Mouse (Mus musculus) intestine, embryonic 14.5 days (tissue): ENCODE measurements around the gene Ercc1. TPM values are rescaled to one million over a fixed set of nuclear protein-coding genes. Genes with fewer than 3 reads are reported as not detected.
A peak's percentile ranks its signal among the peaks of the same experiment; 100 is the strongest.

Experiments used
- ATAC-seq: fragments of 200-750 bp; cut with Nextera tagmentation; replicated peaks from 2 replicates; pipeline ENCODE4 v1.8.0; 2017; ENCODE audit warnings: low read depth, moderate number of reproducible peaks, moderate TSS enrichment, moderate library complexity; ENCODE audit not compliant: low FRiP score, low TSS enrichment
- DNase-seq: peaks from one replicate; pipeline ENCODE4 v3.0.0-alpha.2; 2018; ENCODE audit warnings: low spot score
- H3K27ac ChIP-seq: fragments of 300-500 bp; sonication (generic); 2 replicates; pipeline ENCODE4 v1.5.1; 2014; ENCODE audit warnings: low read depth, mild to moderate bottlenecking, control low read depth
- H3K27me3 ChIP-seq: fragments of 300-500 bp; sonication (generic); replicated peaks from 2 replicates; pipeline ENCODE4 v1.6.1; 2014; ENCODE audit warnings: low read length, control low read depth; ENCODE audit not compliant: control insufficient read depth, insufficient read depth
- H3K36me3 ChIP-seq: fragments of 300-500 bp; sonication (generic); 2 replicates; pipeline ENCODE4 v1.6.1; 2014; ENCODE audit warnings: low read length, control low read depth; ENCODE audit not compliant: control insufficient read depth, insufficient read depth
- H3K4me1 ChIP-seq: fragments of 300-500 bp; sonication (generic); replicated peaks from 2 replicates; pipeline ENCODE4 v1.6.1; 2014; ENCODE audit warnings: low read length, control low read depth, mixed read lengths; ENCODE audit not compliant: control insufficient read depth, insufficient read depth
- H3K4me2 ChIP-seq: fragments of 300-500 bp; sonication (generic); 2 replicates; pipeline ENCODE4 v1.6.1; 2014; ENCODE audit warnings: low read length
- H3K4me3 ChIP-seq: fragments of 300-500 bp; sonication (generic); 2 replicates; pipeline ENCODE4 v1.5.1; 2014; ENCODE audit warnings: low read depth, low read length, control low read depth, mixed read lengths
- H3K9ac ChIP-seq: fragments of 300-500 bp; sonication (generic); 2 replicates; pipeline ENCODE4 v1.6.1; 2014; ENCODE audit warnings: mild to moderate bottlenecking, low read length
- H3K9me3 ChIP-seq: fragments of 300-500 bp; sonication (generic); 2 replicates; pipeline ENCODE4 v1.6.1; 2016; ENCODE audit warnings: low read length, control low read depth; ENCODE audit not compliant: control insufficient read depth
- WGBS: fragments of 180-500 bp; shearing (Covaris S2); extraction: QIAGEN DNeasy Blood & Tissue Kit; methylation state at CpG from one replicate; pipeline ENCODE4 v1.1.7; 2014; 5-methylcytosine and 5-hydroxymethylcytosine counted together
- polyA plus RNA-seq: library from polyadenylated mRNA; unstranded; fragments of >200 nt; fragmentation: Nextera tagmentation; extraction: Ambion mirVana; gene quantifications from 2 replicates; pipeline ENCODE4 v1.2.1, GENCODE M21; 2014

Ercc1 gene
- polyA plus RNA-seq, 1 experiment from 2014 or later = 71.8 TPM

DNA sequence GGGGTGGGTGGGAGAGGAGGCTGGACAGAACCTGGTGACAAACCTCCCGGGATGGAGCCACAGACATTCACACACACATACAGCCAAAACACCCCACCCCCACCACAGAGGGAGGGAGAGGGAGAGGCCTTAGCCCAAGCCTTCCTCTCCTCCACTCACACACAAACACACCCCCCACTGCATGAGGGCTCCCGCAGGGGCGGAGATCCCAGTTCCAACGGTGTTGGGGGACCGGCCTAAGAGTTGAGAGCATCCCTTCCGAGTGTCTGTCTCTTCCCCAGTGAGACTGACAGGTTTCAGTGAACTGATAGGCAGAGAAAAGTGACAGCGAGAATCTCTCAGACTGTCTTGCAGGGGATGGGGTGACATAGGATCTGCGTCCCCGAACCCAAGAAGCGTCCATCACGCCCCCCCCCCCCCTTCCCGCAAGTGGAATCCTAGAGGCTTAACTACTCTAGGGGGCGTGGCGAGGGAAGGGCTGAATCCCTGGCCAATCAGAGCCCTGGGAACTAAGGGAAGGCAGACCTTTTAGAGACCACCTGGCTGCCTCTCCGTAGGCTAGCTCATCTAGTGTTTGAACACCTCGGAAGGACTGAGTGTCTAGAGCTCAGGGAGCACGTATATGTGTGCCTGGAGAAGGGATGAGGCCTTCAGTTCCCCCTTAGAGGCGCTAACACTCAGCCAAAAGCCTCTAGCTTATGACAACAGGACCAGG is 36.7 kb upstream of the Ercc1 start:
- Histone ChIP-seq H3K9me3 (peaks cover 5% of the 10 kb centered on the region; the same call in 1 of the 2 replicates), H3K27me3 (peaks cover 45% of the 10 kb centered on the region), H3K27ac (peak overlapping the region; percentile 72), H3K36me3 (no peaks in the 10 kb centered on the region), H3K4me2 (peak overlapping the region; percentile 100), H3K4me3 (peak overlapping the region; percentile 55), H3K9ac (peak overlapping the region; percentile 41), H3K4me1 (peaks cover 24% of the 10 kb centered on the region)
- 2% methylated on average over 17 of the region's 18 CpGs for WGBS
- no peak for DNase-seq
- peak; percentile 67 for ATAC-seq

DNA sequence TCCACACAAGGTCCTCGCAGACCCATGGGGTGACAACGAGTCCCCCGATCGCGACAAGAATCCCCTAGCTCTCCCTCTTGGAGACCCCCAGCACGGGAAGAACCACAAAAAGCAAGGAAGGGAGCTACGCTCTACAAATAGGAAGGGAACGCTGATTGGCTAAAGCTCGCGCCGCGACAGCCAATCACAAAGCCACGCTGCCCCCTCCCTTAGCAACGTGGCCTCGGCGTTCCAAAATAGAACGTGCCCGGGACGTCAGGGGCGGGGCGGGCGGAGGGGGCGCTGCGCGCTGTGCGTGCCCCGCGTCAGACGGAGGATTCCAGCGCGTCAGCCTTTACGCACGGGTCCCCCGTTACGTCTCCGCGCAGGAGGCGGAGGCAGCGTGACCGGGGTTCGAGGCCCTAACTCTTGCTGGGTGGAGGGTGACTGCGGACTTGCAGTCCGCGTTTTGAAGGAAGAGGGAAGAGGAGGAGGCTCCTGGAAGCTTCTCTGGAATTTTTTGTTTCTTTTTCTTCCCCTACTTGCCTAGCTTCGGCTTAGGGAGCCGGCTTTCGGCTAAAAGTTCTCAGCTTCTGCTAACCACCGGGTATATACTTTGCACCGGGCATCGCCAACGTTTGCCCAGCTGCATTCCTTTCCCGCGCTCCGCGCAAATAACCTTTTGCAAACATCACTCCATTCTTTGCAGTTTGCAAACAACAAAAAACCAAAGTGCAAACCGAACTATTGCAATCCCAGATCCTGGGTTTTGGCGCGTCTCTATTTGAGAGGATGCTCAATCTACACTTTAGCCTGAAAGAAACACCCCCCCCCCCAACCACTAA is 35.9 kb upstream of the Ercc1 start:
- peak; percentile 87 for ATAC-seq
- H3K9ac ChIP-seq = peak overlapping the region; percentile 41
- peak overlapping the region; percentile 72 for H3K27ac ChIP-seq
- peak overlapping the region; percentile 55 for H3K4me3 ChIP-seq
- peak; percentile 97 for DNase-seq
- peaks cover 24% of the 10 kb centered on the region for H3K4me1 ChIP-seq
- H3K27me3 ChIP-seq = peaks cover 42% of the 10 kb centered on the region
- H3K4me2 ChIP-seq = peak overlapping the region; percentile 100
- peaks cover 5% of the 10 kb centered on the region; the same call in 1 of the 2 replicates for H3K9me3 ChIP-seq
- under 1% methylated on average over 57 of the region's 58 CpGs for WGBS
- no peaks in the 10 kb centered on the region for H3K36me3 ChIP-seq

DNA sequence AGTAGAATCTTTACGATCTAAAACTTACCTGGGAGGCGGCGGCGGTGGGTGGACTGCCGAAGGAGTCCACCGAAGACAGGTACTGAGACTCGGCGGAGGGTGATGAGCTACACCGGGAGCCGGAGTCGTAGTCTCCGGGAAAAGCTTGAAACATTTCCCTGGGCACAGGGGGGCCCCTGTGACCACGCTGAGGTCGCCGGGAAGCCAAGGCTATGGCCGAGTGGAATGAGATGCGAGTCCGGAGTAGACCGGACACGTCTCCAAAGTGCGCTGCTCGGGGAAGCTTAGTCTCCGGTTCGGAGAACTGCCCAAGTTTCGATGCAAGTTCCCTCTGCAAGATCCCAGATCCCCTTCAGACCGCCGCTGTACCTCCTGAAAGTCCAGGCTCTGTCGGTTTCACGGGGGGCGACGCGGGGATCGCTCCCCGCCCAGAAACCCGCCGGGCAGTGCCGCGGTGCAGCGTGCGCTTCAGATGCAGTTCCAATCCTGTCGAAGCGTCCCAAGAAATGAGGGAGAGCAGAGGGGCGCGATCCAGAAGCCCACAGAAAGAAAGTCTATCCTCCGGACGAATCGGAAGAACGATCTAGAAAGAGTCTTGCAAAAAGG is 35.2 kb upstream of the Ercc1 start:
- Histone ChIP-seq H3K27me3 (peaks cover 35% of the 10 kb centered on the region), H3K9ac (peak overlapping the region; percentile 41), H3K4me3 (peak overlapping the region; percentile 55), H3K9me3 (peaks cover 5% of the 10 kb centered on the region; the same call in 1 of the 2 replicates), H3K27ac (peak overlapping the region; percentile 47), H3K4me2 (peak overlapping the region; percentile 100), H3K36me3 (no peaks in the 10 kb centered on the region), H3K4me1 (peaks cover 24% of the 10 kb centered on the region)
- WGBS = under 1% methylated on average over 48 of the region's 48 CpGs
- DNase-seq (peak; percentile 69), ATAC-seq (no peak)

DNA sequence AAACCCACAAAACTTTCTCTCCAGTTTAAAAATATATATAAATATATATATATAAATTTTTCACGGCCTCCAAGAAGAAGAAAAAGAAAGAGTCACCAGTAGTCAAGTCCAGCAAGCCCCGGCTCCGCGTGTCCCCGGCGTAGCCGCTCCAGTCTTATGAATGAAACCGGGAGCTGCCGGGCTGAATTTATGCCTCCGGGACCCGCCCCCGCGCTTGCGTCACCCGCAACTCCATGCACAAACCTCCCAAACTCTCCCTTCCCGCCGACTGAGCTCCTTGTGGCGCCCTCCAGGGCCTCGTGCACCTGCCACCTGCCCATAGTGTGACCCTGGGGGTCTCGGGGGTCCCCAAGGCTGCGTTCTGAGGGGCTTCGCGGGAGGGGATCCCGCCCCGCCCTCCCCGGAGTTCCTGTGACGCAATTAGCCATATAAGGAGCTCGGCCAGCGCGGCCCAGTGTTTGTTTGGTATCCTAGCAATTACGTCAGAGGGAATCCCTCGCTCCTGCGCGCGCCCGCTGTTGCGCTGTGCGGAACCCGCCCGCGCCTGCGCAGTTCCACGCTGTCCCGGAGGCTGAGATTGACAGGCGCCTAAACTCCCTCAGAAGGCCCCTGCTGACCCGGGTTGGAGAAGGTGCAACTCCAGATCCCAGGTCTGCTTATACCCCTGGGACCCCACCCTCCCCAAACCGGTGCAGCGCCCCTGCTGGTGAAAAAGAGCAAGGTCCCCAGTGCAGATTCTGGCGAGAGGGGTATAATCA is 34.5 kb upstream of the Ercc1 start, which contains the start of gene Fosb:
Gene Fosb, minus strand, starts transcription at position 168 of the 758 bp plus-strand sequence.
- WGBS = under 1% methylated on average over 49 of the region's 49 CpGs
- Histone ChIP-seq H3K36me3 (no peaks in the 10 kb centered on the region), H3K4me1 (peaks cover 18% of the 10 kb centered on the region), H3K27ac (peak within 1 kb of the TSS; percentile 47), H3K4me2 (peak within 1 kb of the TSS; percentile 100), H3K9ac (peak within 1 kb of the TSS; percentile 41), H3K27me3 (peaks cover 28% of the 10 kb centered on the region), H3K4me3 (peak within 1 kb of the TSS; percentile 55), H3K9me3 (peaks cover 5% of the 10 kb centered on the region; the same call in 1 of the 2 replicates)
- DNase-seq = peak; percentile 98
- peak; percentile 82 for ATAC-seq

- whole genome bisulfite sequencing = 36% methylated on average over 4 of the region's 4 CpGs
- H3K27me3 ChIP-seq = peaks cover 18% of the 10 kb centered on the region
- ATAC-seq = no peak
These were observed 32.6 kb upstream of the Ercc1 start for GRCm38 (mm10) chr7:19311991-19312390.

DNA sequence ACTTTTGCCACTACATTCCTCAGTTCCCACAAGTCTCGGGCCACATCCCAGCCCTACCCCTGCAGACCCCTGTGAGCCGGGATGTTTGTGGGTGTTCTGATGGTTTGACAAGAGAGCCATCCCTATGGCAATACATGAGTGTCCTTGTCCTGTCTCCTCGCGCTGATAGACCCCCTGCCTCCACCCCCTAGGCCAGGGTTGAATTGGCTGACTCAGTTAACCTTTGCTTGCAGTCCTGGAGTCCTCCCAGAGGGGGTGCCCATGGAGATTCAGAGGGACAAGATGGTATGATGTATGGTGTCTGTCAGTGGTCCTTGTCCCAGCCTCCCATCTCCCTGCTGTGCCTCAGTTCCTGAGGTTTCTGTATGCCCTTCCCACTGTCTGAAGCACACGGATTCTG is 30.5 kb upstream of the Ercc1 start:
- Histone ChIP-seq H3K27ac (no peak overlapping the region), H3K4me1 (peaks cover 9% of the 10 kb centered on the region)
- WGBS = 52% methylated on average over 5 of the region's 5 CpGs

More at GRCm38 (mm10) chr7:19311991-19312390, 32.6 kb upstream of the Ercc1 start:
- Histone ChIP-seq H3K4me3 (no peak overlapping the region), H3K9ac (no peak overlapping the region), H3K36me3 (no peaks in the 10 kb centered on the region), H3K9me3 (peaks cover 5% of the 10 kb centered on the region; the same call in 1 of the 2 replicates), H3K4me1 (peaks cover 17% of the 10 kb centered on the region), H3K27ac (no peak overlapping the region), H3K4me2 (no peak overlapping the region)
- no peak for DNase-seq

GRCm38 (mm10) chr7:19316451-19317161 is 28.0 kb upstream of the Ercc1 start:
- Histone ChIP-seq H3K36me3 (no peaks in the 10 kb centered on the region), H3K9ac (no peak overlapping the region), H3K4me2 (no peak overlapping the region), H3K27me3 (peaks cover 27% of the 10 kb centered on the region), H3K9me3 (peaks cover 5% of the 10 kb centered on the region; the same call in 1 of the 2 replicates), H3K4me1 (peaks cover 5% of the 10 kb centered on the region; the same call in 1 of the 2 replicates), H3K4me3 (no peak overlapping the region), H3K27ac (no peak overlapping the region)
- 58% methylated on average over 14 of the region's 14 CpGs for WGBS
- no peak for DNase-seq
- ATAC-seq = no peak

More for the DNA sequence above, 30.5 kb upstream of the Ercc1 start:
- H3K27me3 ChIP-seq = peaks cover 27% of the 10 kb centered on the region
- H3K9me3 ChIP-seq = peaks cover 5% of the 10 kb centered on the region; the same call in 1 of the 2 replicates
- H3K4me2 ChIP-seq = no peak overlapping the region
- DNase-seq = no peak
- H3K9ac ChIP-seq = no peak overlapping the region
- no peak overlapping the region for H3K4me3 ChIP-seq
- H3K36me3 ChIP-seq = no peaks in the 10 kb centered on the region
- no peak for ATAC-seq
